Mouse (Mus musculus) hindbrain, embryonic 16.5 days (tissue): ENCODE measurements around the gene Pea15a. TPM values are rescaled to one million over a fixed set of nuclear protein-coding genes. Genes with fewer than 3 reads are reported as not detected.

Source experiments
- ATAC-seq: fragments of 200-750 bp; cut with Nextera tagmentation; 2 replicates; pipeline ENCODE4 v1.8.0; 2017; ENCODE audit warnings: moderate TSS enrichment, moderate library complexity
- H3K27ac ChIP-seq: fragments of 300-500 bp; sonication (generic); 2 replicates; pipeline ENCODE4 v1.5.1; 2014; ENCODE audit warnings: low read depth, mild to moderate bottlenecking, control low read depth, low read length, moderate library complexity
- H3K27me3 ChIP-seq: fragments of 300-500 bp; sonication (generic); replicated peaks from 2 replicates; pipeline ENCODE4 v1.6.1; 2014; ENCODE audit warnings: low read length; ENCODE audit not compliant: control insufficient read depth, insufficient read depth
- H3K36me3 ChIP-seq: fragments of 300-500 bp; sonication (generic); 2 replicates; pipeline ENCODE4 v1.6.1; 2014; ENCODE audit warnings: mild to moderate bottlenecking, low read length, moderate library complexity, mixed read lengths; ENCODE audit not compliant: control insufficient read depth, insufficient read depth
- H3K4me1 ChIP-seq: fragments of 300-500 bp; sonication (generic); 2 replicates; pipeline ENCODE4 v1.6.1; 2014; ENCODE audit warnings: low read depth, low read length; ENCODE audit not compliant: control insufficient read depth, insufficient read depth
- H3K4me2 ChIP-seq: fragments of 300-500 bp; sonication (generic); 2 replicates; pipeline ENCODE4 v1.6.1; 2014; ENCODE audit warnings: mild to moderate bottlenecking, low read length, control low read depth, moderate library complexity
- H3K4me3 ChIP-seq: fragments of 300-500 bp; sonication (generic); 2 replicates; pipeline ENCODE4 v1.5.1; 2014; ENCODE audit warnings: mild to moderate bottlenecking, low read length, control low read depth, moderate library complexity
- H3K9ac ChIP-seq: fragments of 300-500 bp; sonication (generic); 2 replicates; pipeline ENCODE4 v1.6.1; 2014; ENCODE audit warnings: low read depth, mild to moderate bottlenecking, control low read depth, low read length, moderate library complexity
- H3K9me3 ChIP-seq: fragments of 300-500 bp; sonication (generic); 2 replicates; pipeline ENCODE4 v1.6.1; 2014; ENCODE audit warnings: mild to moderate bottlenecking, low read length, moderate library complexity; ENCODE audit not compliant: control insufficient read depth
- WGBS: fragments of 180-500 bp; shearing (Covaris S2); extraction: QIAGEN DNeasy Blood & Tissue Kit; methylation state at CpG from one replicate; pipeline ENCODE4 v1.1.7; 2014; 5-methylcytosine and 5-hydroxymethylcytosine counted together
- polyA plus RNA-seq: library from polyadenylated mRNA; unstranded; fragments of >200 nt; fragmentation: Nextera tagmentation; extraction: Ambion mirVana; gene quantifications from 2 replicates; pipeline ENCODE4 v1.2.1, GENCODE M21; 2015

The Pea15a gene
- polyA plus RNA-seq, 1 experiment from 2014 or later, result 563 TPM

DNA sequence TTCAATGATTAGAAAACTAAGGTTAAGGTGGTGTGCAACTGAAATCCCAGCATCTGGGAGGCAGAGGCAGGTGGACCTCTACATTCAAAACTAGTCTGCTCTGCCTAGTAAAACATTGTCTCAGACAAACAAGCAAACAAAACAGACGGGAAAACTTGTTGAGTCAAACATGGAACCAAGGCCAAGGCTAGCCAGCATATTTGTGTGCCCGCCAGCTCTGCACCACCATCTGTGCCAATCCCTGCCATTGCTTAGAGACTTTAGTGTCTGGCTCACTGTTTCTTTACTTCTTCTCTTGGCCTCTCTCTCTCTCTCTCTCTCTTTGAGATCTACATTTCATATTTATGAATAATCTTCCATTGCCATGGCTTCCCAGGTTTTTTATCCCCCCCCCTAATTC lies 21.6 kb upstream of the Pea15a start:
- WGBS, result 78% methylated on average over 2 of the region's 2 CpGs
- ATAC-seq, result no peak
- H3K36me3 ChIP-seq, result no peaks in the 10 kb centered on the region
- no peaks in the 10 kb centered on the region for H3K9me3 ChIP-seq
- no peak overlapping the region for H3K9ac ChIP-seq
- no peak overlapping the region for H3K4me3 ChIP-seq
- H3K4me2 ChIP-seq, result no peak overlapping the region
- no peaks in the 10 kb centered on the region; the same call in 1 of the 2 replicates for H3K27me3 ChIP-seq
- no peak overlapping the region for H3K27ac ChIP-seq
- H3K4me1 ChIP-seq, result no peaks in the 10 kb centered on the region

DNA sequence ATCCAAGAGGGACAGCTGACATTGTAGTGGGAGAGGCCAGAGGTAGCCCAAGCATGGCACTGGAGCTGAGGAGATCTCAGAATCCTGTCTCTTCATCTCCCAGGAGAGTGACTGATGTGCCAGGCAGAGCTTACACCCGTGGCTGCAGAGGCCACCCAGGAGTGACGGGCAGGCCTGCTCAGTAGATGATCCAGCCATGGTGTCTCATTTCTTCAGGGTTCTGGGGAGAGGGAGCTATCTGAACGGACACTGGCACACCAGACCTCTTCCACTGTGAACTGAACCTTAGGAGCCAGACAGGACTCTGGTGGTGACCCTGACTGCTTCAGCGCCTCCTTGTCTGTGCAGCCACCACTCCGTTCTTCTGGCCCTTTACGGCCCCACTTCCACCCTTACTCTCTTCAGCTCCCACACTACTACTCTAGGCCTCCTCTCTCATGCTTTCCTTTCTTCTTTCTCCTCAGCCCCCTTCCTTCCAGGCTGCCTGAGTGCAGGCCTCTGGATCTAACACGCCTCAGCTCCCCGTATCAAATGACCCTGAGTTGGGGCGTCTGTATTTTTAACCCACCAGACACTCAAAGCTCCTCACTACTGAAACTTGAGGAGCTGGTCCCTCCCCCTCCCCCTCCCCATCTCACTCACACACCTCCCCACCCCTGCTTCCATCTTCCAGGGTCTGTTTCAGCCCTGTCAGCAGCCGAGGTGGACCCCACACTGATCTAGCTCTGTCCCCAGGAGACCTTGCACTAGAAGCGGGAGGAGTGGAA lies 14.9 kb upstream of the Pea15a start:
- H3K27me3 ChIP-seq, result no peaks in the 10 kb centered on the region
- no peak overlapping the region for H3K9ac ChIP-seq
- H3K4me1 ChIP-seq, result peaks cover 17% of the 10 kb centered on the region
- H3K36me3 ChIP-seq, result no peaks in the 10 kb centered on the region
- no peak overlapping the region for H3K27ac ChIP-seq
- WGBS, result 51% methylated on average over 11 of the region's 11 CpGs
- no peak overlapping the region for H3K4me2 ChIP-seq
- no peaks in the 10 kb centered on the region for H3K9me3 ChIP-seq
- H3K4me3 ChIP-seq, result no peak overlapping the region
- ATAC-seq, result no peak

- Histone ChIP-seq H3K27me3 (no peaks in the 10 kb centered on the region), H3K9me3 (no peaks in the 10 kb centered on the region), H3K9ac (no peak overlapping the region), H3K36me3 (no peaks in the 10 kb centered on the region), H3K4me3 (no peak overlapping the region), H3K4me2 (no peak overlapping the region), H3K27ac (peak overlapping the region; percentile 21), H3K4me1 (peaks cover 17% of the 10 kb centered on the region)
- peak; percentile 66 for ATAC-seq
- 29% methylated on average over 10 of the region's 10 CpGs for WGBS
These were observed 13.8 kb upstream of the Pea15a start for GRCm38 (mm10) chr1:172220414-172220813.

- 80% methylated on average over 18 of the region's 19 CpGs for WGBS
- peaks cover 19% of the 10 kb centered on the region for H3K4me1 ChIP-seq
- no peak for ATAC-seq
These were observed 13.1 kb upstream of the Pea15a start, which contains the start of gene Casq1 for GRCm38 (mm10) chr1:172219451-172220406. TSS of gene Casq1 (minus strand) at chr1:172219868.

DNA sequence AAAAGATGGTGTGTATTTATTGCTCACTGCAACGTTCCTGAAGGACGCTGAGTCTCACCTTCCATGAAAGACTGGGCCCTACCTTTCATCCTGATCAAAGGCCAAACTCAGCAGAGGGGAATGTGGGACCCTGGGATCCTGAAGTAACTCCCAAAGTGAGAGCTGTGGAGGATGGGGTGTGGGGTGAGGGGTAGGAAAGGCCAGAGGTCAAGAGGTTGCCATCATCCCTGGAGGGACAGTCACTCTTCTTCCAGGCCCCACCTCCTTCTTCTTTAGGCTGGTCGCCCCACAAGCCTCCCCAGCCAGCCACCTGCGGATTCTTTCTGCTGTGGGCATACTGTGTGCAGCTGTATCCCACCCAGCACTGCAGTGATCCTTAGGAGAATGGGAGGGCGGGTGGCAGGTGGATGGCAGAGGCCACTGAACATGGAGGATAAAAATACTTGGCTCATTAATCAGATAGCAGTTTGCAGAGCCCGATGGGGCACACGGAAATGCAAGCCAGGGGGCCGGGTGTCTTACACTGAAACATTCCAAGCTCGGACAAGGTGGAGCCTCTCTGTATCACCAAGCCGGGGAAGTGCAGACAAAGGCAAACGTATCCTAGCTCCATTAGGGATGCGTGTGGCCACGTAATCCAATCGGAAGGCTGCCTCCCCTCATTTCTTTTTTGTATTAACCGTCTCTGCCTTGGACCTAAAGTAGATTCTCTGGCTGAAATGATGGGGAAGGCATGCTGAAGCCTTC lies 11.7 kb upstream of the Pea15a start:
- Histone ChIP-seq H3K4me1 (peaks cover 21% of the 10 kb centered on the region), H3K4me3 (no peak overlapping the region), H3K9me3 (no peaks in the 10 kb centered on the region), H3K4me2 (no peak overlapping the region), H3K36me3 (no peaks in the 10 kb centered on the region), H3K9ac (no peak overlapping the region; the same call in 1 of the 2 replicates), H3K27me3 (no peaks in the 10 kb centered on the region), H3K27ac (no peak overlapping the region)
- no peak for ATAC-seq
- 45% methylated on average over 15 of the region's 15 CpGs for WGBS

More at GRCm38 (mm10) chr1:172219451-172220406, 13.1 kb upstream of the Pea15a start, which contains the start of gene Casq1:
- H3K4me3 ChIP-seq, result no peak within 1 kb of the TSS
- peak within 1 kb of the TSS; percentile 21 for H3K27ac ChIP-seq
- H3K4me2 ChIP-seq, result no peak within 1 kb of the TSS
- H3K27me3 ChIP-seq, result no peaks in the 10 kb centered on the region
- no peaks in the 10 kb centered on the region for H3K9me3 ChIP-seq
- H3K9ac ChIP-seq, result no peak within 1 kb of the TSS
- H3K36me3 ChIP-seq, result no peaks in the 10 kb centered on the region

- Histone ChIP-seq H3K4me1 (peaks cover 21% of the 10 kb centered on the region), H3K9ac (peak overlapping the region; percentile 35), H3K36me3 (no peaks in the 10 kb centered on the region), H3K4me3 (no peak overlapping the region), H3K9me3 (no peaks in the 10 kb centered on the region), H3K27me3 (no peaks in the 10 kb centered on the region), H3K4me2 (peak overlapping the region; percentile 37), H3K27ac (peak overlapping the region; percentile 64)
- peak; percentile 60 for ATAC-seq
- under 1% methylated on average over 5 of the region's 5 CpGs for WGBS
These were observed 10.5 kb upstream of the Pea15a start for GRCm38 (mm10) chr1:172217148-172217547.

GRCm38 (mm10) chr1:172214748-172215147 lies 8.1 kb upstream of the Pea15a start:
- Histone ChIP-seq H3K27ac (no peak overlapping the region), H3K36me3 (no peaks in the 10 kb centered on the region), H3K4me2 (no peak overlapping the region), H3K4me1 (peaks cover 14% of the 10 kb centered on the region), H3K9ac (no peak overlapping the region), H3K27me3 (no peaks in the 10 kb centered on the region), H3K4me3 (no peak overlapping the region), H3K9me3 (no peaks in the 10 kb centered on the region)
- 55% methylated on average over 3 of the region's 3 CpGs for WGBS
- no peak for ATAC-seq

GRCm38 (mm10) chr1:172213771-172214170 lies 7.2 kb upstream of the Pea15a start:
- peaks cover 12% of the 10 kb centered on the region for H3K4me1 ChIP-seq
- 31% methylated on average over 4 of the region's 4 CpGs for WGBS
- no peaks in the 10 kb centered on the region for H3K9me3 ChIP-seq
- H3K9ac ChIP-seq, result no peak overlapping the region
- H3K36me3 ChIP-seq, result no peaks in the 10 kb centered on the region
- no peak overlapping the region for H3K4me3 ChIP-seq
- no peak overlapping the region for H3K27ac ChIP-seq
- no peak overlapping the region for H3K4me2 ChIP-seq
- no peaks in the 10 kb centered on the region for H3K27me3 ChIP-seq
- ATAC-seq, result no peak
